Mouse (Mus musculus) liver, postnatal 0 days (tissue): ENCODE measurements around the gene Mnat1. TPM values are rescaled to one million over a fixed set of nuclear protein-coding genes. Genes with fewer than 3 reads are reported as not detected.

Experiments used
- ATAC-seq: fragments of 200-750 bp; cut with Nextera tagmentation; 2 replicates; pipeline ENCODE4 v1.8.0; 2017; ENCODE audit warnings: mild to moderate bottlenecking, moderate library complexity
- DNase-seq: peaks from one replicate; pipeline ENCODE4 v3.0.0-alpha.2; 2016
- H3K27ac ChIP-seq: fragments of 300-500 bp; sonication (generic); 2 replicates; pipeline ENCODE4 v1.5.1; 2014; ENCODE audit warnings: antibody characterized with exemption, moderate library complexity, mild to moderate bottlenecking, low read depth
- H3K27me3 ChIP-seq: fragments of 300-500 bp; sonication (generic); 2 replicates; pipeline ENCODE4 v1.6.1; 2014; ENCODE audit warnings: low read length, control low read depth, mixed read lengths; ENCODE audit not compliant: insufficient read depth
- H3K36me3 ChIP-seq: fragments of 300-500 bp; sonication (generic); replicated peaks from 2 replicates; pipeline ENCODE4 v1.6.1; 2014; ENCODE audit warnings: mild to moderate bottlenecking, control low read depth, low read length, moderate library complexity, mixed read lengths; ENCODE audit not compliant: insufficient read depth
- H3K4me1 ChIP-seq: fragments of 300-500 bp; sonication (generic); 2 replicates; pipeline ENCODE4 v1.6.1; 2014; ENCODE audit warnings: antibody characterized with exemption, mild to moderate bottlenecking, control low read depth; ENCODE audit not compliant: insufficient read depth
- H3K4me2 ChIP-seq: fragments of 300-500 bp; sonication (generic); 2 replicates; pipeline ENCODE4 v1.6.1; 2014; ENCODE audit warnings: low read depth, mild to moderate bottlenecking, low read length, moderate library complexity, mixed read lengths
- H3K4me3 ChIP-seq: fragments of 300-500 bp; sonication (generic); 2 replicates; pipeline ENCODE4 v1.5.1; 2014; ENCODE audit warnings: low read depth, low read length
- H3K9ac ChIP-seq: fragments of 300-500 bp; sonication (generic); replicated peaks from 2 replicates; pipeline ENCODE4 v1.6.1; 2014; ENCODE audit warnings: mild to moderate bottlenecking, moderate library complexity
- H3K9me3 ChIP-seq: fragments of 300-500 bp; sonication (generic); 2 replicates; pipeline ENCODE4 v1.6.1; 2016; ENCODE audit warnings: mild to moderate bottlenecking, control low read depth, low read length, mixed read lengths
- CTCF ChIP-seq: sonication (generic); IDR thresholded peaks from 2 replicates; pipeline ENCODE4 v1.5.1; 2016; ENCODE audit warnings: antibody characterized with exemption, low read depth
- EP300 ChIP-seq: IDR thresholded peaks from 2 replicates; pipeline ENCODE4 v1.6.1; 2016; ENCODE audit warnings: antibody characterized with exemption, low read depth, mild to moderate bottlenecking
- WGBS: fragments of 180-500 bp; shearing (Covaris S2); extraction: QIAGEN DNeasy Blood & Tissue Kit; methylation state at CpG from one replicate; pipeline ENCODE4 v1.1.7; 2014; ENCODE audit not compliant: insufficient replicate concordance; 5-methylcytosine and 5-hydroxymethylcytosine counted together
- polyA plus RNA-seq: library from polyadenylated mRNA; unstranded; fragments of >200 nt; fragmentation: Nextera tagmentation; extraction: Ambion mirVana; gene quantifications from 2 replicates; pipeline ENCODE4 v1.2.1, GENCODE M21; 2015

The Mnat1 gene
- polyA plus RNA-seq, 1 experiment from 2014 or later = 8.6 TPM

DNA sequence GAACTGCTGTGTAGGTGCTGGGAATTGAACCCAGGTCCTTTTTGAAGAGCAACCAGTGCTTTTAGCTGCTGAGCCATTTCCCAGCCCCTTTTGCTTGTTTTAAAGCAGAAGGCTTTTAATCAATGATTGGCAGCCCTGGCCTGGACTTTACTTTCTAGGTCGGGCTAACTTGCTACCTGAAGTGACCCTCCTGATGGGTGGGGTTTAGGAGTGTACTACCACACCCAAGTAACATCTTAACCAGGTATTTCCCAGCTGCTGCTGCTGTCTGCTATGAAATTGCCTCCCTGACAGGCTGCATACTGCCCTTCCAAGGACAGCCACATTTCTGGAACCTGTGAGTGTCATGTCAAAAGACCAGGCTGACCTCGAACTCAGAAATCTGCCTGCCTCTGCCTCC, 177.0 kb downstream of the Mnat1 start:
- Histone ChIP-seq H3K4me2 (no peak overlapping the region), H3K27ac (no peak overlapping the region), H3K4me3 (no peak overlapping the region), H3K4me1 (no peaks in the 10 kb centered on the region), H3K9ac (no peak overlapping the region), H3K27me3 (no peaks in the 10 kb centered on the region), H3K9me3 (no peaks in the 10 kb centered on the region), H3K36me3 (no peaks in the 10 kb centered on the region)
- whole genome bisulfite sequencing = 65% methylated on average over 2 of the region's 2 CpGs
- ATAC-seq (no peak), DNase-seq (no peak)
- no peak for TF ChIP-seq EP300
- TF ChIP-seq CTCF = no peak

DNA sequence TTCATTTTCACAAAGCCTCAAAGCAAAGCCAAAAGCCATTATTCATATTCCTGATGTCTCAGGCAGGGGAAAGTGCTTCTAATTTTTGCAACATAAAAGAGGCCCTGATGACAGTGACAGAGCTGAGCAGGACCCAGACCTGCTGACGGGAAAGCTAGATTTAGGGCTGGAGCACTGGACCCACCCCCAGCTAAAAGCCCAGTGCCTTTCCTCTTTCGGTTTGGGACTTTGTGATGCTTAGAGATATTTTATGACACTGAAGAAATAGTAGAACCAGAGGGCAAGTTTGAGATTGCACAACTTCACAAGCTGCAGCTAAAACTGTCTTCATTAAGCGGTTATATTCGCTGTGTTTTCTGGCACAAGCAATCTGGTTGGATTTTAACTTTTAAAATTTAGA, 181.1 kb downstream of the Mnat1 start:
- H3K9me3 ChIP-seq = no peaks in the 10 kb centered on the region
- TF ChIP-seq EP300 (no peak), CTCF (no peak)
- ATAC-seq = no peak

DNA sequence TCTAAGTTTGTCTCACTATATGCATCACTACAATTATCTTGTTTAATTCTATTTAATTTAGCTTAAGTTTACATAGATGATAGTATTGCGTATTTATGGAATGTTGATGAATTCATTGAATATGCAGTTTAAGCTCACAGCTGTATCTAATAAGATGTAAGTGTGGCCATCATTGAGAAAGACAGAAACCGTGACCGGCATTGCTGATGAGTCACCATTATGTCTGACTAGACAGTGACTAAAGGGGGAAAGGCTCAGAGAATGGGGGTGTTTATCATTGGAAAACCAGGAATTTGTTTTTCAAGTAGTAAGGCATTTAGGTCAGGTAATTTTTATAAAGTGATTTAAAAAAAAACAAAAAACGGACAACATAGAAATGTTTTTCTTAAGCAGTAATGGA, 184.2 kb downstream of the Mnat1 start:
- H3K4me2 ChIP-seq = no peak overlapping the region
- 81% methylated on average over 4 of the region's 4 CpGs for WGBS
- H3K27me3 ChIP-seq = no peaks in the 10 kb centered on the region
- ATAC-seq (no peak), DNase-seq (no peak)
- H3K27ac ChIP-seq = no peak overlapping the region
- no peaks in the 10 kb centered on the region for H3K9me3 ChIP-seq
- H3K4me1 ChIP-seq = no peaks in the 10 kb centered on the region
- H3K9ac ChIP-seq = no peak overlapping the region
- TF ChIP-seq EP300 = no peak
- no peak for TF ChIP-seq CTCF
- H3K4me3 ChIP-seq = no peak overlapping the region
- no peaks in the 10 kb centered on the region for H3K36me3 ChIP-seq

More for the DNA sequence above, 181.1 kb downstream of the Mnat1 start:
- H3K4me2 ChIP-seq = no peak overlapping the region
- H3K27ac ChIP-seq = no peak overlapping the region
- H3K9ac ChIP-seq = no peak overlapping the region
- DNase-seq = no peak
- H3K4me1 ChIP-seq = no peaks in the 10 kb centered on the region
- H3K27me3 ChIP-seq = no peaks in the 10 kb centered on the region
- H3K36me3 ChIP-seq = no peaks in the 10 kb centered on the region
- WGBS = 72% methylated on average over 4 of the region's 4 CpGs
- no peak overlapping the region for H3K4me3 ChIP-seq

DNA sequence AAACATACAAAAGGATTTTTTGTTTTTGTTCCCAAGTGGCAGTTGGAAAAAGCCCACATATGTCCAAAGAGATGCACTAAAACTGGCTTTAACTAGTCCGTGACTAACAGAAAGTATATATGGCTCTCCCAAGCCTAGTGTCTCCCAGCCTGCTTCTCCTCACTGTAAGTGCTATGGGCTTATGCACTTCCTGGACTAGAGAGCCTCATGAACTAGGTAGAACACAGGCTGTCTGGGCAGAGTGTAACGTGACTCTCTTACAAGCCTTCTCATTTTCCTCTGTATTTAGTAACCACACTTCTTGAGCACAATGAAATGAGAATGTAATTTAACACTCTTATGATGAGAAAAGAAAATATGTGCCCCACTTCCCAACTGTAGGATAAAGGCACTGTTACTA, 185.2 kb downstream of the Mnat1 start:
- Histone ChIP-seq H3K27me3 (no peaks in the 10 kb centered on the region), H3K27ac (no peak overlapping the region), H3K36me3 (no peaks in the 10 kb centered on the region), H3K9ac (no peak overlapping the region), H3K4me1 (no peaks in the 10 kb centered on the region), H3K4me3 (no peak overlapping the region), H3K9me3 (no peaks in the 10 kb centered on the region), H3K4me2 (no peak overlapping the region)
- ATAC-seq = no peak
- 84% methylated on average over 2 of the region's 2 CpGs for WGBS
- TF ChIP-seq CTCF (no peak), EP300 (no peak)
- DNase-seq = no peak

DNA sequence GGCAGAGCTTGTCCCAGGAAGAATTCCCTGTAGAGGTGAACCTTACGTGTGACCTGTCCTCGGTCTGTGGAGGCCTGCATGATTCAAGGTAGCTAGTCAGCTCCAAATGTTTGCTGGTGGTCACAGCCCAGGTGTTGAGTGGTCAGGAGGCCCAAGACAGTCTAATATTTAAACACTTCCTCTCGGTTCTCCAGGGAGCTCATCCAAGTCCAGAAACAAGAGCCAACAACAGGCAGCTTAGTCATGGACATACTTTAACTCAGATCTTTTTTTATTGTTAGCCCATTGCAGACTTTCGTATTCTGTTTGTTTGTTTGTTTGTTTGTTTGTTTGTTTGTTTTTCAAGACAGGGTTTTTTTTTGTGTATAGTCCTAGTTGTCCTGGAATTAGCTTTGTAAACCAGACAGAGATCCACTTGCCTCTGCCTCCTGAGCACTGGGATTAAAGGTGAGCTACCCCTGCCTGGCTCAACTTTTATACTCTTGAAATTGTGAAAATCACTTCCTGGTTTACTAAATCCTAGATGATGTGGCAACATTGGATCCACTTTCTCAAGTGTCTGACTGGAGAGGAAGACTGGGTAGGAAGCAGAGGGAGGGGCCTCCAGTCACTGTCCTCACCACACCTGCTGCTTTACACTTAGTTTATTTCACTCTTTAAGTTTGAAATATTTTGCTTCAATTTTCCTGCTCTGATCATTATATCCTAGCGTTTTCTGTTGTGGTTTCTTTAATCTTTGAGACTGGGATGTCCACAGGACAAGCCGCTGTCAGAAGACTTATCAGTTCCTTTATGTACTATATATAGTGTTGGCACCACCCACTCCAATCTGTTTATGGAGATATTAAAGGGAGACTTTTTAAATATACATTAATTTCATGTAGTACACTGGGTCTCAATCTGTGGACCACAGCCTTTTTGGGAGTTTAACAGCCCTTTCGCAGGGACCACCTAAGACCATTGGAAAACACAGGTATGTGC, 194.5 kb downstream of the Mnat1 start:
- ATAC-seq (no peak), DNase-seq (no peak)
- Histone ChIP-seq H3K4me3 (no peak overlapping the region), H3K27ac (no peak overlapping the region), H3K36me3 (no peaks in the 10 kb centered on the region), H3K4me1 (no peaks in the 10 kb centered on the region), H3K9ac (no peak overlapping the region), H3K4me2 (no peak overlapping the region), H3K9me3 (no peaks in the 10 kb centered on the region), H3K27me3 (no peaks in the 10 kb centered on the region)
- TF ChIP-seq CTCF = no peak
- TF ChIP-seq EP300 = no peak
- WGBS = 73% methylated on average over 7 of the region's 7 CpGs

Other genes starting within 250 kb of the Mnat1 start
- not detected in 2 replicates for gene Six6, start 183.8 kb upstream of the Mnat1 start, polyA plus RNA-seq
- gene 4930447C04Rik, start 182.9 kb upstream of the Mnat1 start, polyA plus RNA-seq = 0.07 and 0.14 TPM in 2 replicates
- 0.04 and 0.17 TPM in 2 replicates for gene Six1, start 69.8 kb upstream of the Mnat1 start, polyA plus RNA-seq
- gene Six4, start 10.3 kb upstream of the Mnat1 start, polyA plus RNA-seq = not detected in 2 replicates
- gene Trmt5, start 163.0 kb downstream of the Mnat1 start, polyA plus RNA-seq = 4.4 and 4.7 TPM in 2 replicates
- 2.6 and 4.4 TPM in 2 replicates for gene Slc38a6, start 163.1 kb downstream of the Mnat1 start, polyA plus RNA-seq